Mouse (Mus musculus) heart, postnatal 25 days (tissue): Measurements from ENCODE around the gene Olfr1454. TPM values are rescaled to one million over a fixed set of nuclear protein-coding genes. Genes with fewer than 3 reads are reported as not detected.

Source experiments
- DNase-seq: peaks from one replicate; pipeline ENCODE4 v3.0.0; 2022; ENCODE audit warnings: low spot score
- intact Hi-C: fragments of 180-260 bp; cut with DNase I; formaldehyde crosslinking; loops from one replicate; pipeline ENCODE4 v1.15.1; 2025
- total RNA-seq, 2 experiments: library from RNA; stranded (reverse); gene quantifications; 2 replicates each; pipeline ENCODE4 v1.2.3; 2021

The Olfr1454 gene
- total RNA-seq, result not detected

DNA sequence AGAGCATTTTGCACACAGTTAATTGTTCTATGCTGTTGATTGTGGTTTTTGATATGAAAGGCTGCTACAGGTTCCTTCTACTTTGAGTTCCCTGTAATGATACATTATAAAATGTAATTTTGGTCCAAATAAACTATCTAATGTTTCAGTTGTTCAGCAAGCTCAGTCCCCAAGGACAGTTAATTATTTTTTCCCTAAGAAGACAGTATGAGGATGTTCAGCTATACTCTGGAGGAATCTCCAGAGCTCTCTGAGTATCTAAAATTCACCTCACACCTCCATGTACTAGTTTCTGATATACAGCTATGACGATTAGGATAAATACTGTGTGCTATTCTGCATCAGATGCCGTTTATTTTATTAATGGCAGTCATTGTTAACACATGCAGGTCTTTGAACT is at the start of gene Olfr1454:
Gene Olfr1454, plus strand, starts transcription at position 301 of the 400 bp plus-strand sequence.
- DNase-seq, result no peak
- intact Hi-C loops, result no loop called here

DNA sequence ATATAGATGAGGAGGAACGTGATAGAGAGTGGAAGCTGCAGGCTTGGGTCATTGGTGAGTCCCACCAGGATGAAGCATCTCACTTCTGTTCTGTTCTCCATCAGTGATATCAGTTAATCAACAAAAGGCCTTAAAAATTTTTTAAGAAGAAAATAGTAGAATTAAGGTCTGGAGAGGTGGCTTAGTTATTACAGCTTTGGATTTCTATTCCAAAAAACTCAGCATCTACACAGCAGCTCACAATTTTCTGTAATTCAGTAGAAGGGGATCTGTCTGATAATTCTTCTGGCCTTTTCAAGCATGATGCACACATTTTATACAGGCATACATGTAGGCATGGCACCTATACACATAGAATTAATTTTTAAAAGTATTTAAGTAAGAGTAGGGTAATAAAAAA is 32.2 kb upstream of the Olfr1454 start, which contains the start of gene Olfr1453:
Gene Olfr1453, minus strand, starts transcription at position 101 of the 400 bp plus-strand sequence.
- intact Hi-C loops, result no loop called here
- no peak for DNase-seq

DNA sequence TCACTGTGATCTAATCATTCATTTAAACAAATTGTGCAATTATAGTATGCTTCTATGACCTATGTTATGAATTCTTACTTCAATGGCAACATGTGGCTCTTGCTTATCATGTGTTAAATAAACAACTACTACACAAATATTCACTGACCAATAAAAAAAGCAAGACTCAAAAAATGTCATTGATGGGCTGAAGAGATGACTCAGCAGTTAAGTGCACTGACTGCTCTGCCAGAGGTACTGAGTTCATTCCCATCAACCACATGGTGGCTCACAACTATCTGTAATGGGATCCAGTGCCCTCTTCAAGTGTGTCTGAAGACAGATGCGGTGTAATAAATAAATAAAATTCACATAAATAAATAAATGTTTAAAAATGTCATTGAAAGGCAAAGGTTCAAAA is 33.5 kb downstream of the Olfr1454 start:
- no peak for DNase-seq
- intact Hi-C loops, result no loop called here

DNA sequence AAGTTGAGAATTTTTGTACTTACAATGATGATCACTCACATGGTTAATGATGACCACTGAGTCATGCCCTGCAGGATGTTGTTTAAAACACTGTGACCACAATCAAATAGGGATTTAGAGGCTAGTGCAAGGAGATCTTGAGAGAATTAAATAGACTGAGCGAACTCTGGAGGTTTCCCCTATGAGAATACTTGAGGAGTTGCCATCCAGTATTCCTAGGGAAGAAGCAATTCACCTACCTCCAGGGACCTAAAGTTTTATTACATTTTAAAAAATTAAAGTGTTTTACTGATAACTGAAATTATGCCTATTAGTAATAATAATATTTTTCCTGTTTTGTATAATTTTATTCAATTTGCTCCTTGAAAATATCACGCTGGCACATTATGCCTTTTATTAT is 37.4 kb downstream of the Olfr1454 start, which contains the start of gene Olfr1457:
Gene Olfr1457, minus strand, starts transcription at position 101 of the 400 bp plus-strand sequence.
- DNase-seq, result no peak
- intact Hi-C loops, result no loop called here

DNA sequence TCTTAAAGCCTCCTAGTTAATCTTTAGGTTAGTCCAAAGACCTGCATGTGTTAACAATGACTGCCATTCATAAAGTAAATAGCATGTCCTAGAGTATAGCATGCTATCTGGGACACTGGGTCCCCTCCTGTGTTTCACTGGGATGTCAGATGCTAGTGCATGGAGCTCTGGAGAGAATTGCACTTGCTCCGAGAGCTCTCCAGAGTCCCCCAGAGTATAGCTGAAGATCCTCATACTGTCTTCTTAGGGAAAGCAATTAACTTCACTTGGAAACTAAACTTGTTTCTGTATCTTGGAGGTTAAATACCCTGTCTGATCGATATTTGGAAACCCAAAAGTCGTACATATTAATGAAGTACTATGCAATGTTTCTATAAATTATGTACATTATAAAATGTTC is 46.3 kb downstream of the Olfr1454 start, which contains the start of gene Olfr1458:
Gene Olfr1458, minus strand, starts transcription at position 101 of the 400 bp plus-strand sequence.
- intact Hi-C loops, result no loop called here
- DNase-seq, result no peak

Other genes with a start within 250 kb of the Olfr1454 start
- not detected for gene Gm5244, start 213.9 kb upstream of the Olfr1454 start, total RNA-seq
- not detected for gene Olfr1444, start 203.3 kb upstream of the Olfr1454 start, total RNA-seq
- not detected for gene Olfr1445, start 176.8 kb upstream of the Olfr1454 start, total RNA-seq
- gene Olfr1446, start 167.1 kb upstream of the Olfr1454 start, total RNA-seq, result not detected
- not detected for gene Olfr1447, start 156.9 kb upstream of the Olfr1454 start, total RNA-seq
- gene Olfr1448, start 136.2 kb upstream of the Olfr1454 start, total RNA-seq, result not detected
- not detected for gene Olfr1449, start 129.8 kb upstream of the Olfr1454 start, total RNA-seq
- gene Olfr1450, start 110.4 kb upstream of the Olfr1454 start, total RNA-seq, result not detected
- not detected for gene Olfr1451, start 65.6 kb upstream of the Olfr1454 start, total RNA-seq
- gene Olfr1453, start 32.3 kb upstream of the Olfr1454 start, total RNA-seq, result not detected
- not detected for gene Olfr1457, start 37.3 kb downstream of the Olfr1454 start, total RNA-seq
- gene Olfr1458, start 46.2 kb downstream of the Olfr1454 start, total RNA-seq, result not detected
- under 1 TPM in 1 of 2 experiments, not detected in 1; 0.05 TPM for gene Olfr1459, start 88.9 kb downstream of the Olfr1454 start, total RNA-seq
- gene Olfr1461, start 102.4 kb downstream of the Olfr1454 start, total RNA-seq, result not detected
- gene Olfr1462, start 125.1 kb downstream of the Olfr1454 start, total RNA-seq, result not detected
- gene Olfr1463, start 170.7 kb downstream of the Olfr1454 start, total RNA-seq, result not detected